Mouse (Mus musculus) testis, adult 2 months (tissue): Measurements from ENCODE around the gene Pdzd4.

Source experiments
- CTCF ChIP-seq: fragments of 200-500 bp; IDR thresholded peaks from 2 replicates; pipeline ENCODE4 v1.5.1; 2012; ENCODE audit warnings: low read depth, mild to moderate bottlenecking, inconsistent platforms, low read length, moderate library complexity; ENCODE audit not compliant: control insufficient read depth, insufficient read depth, insufficient replicate concordance
- POLR2A ChIP-seq: fragments of 200-500 bp; IDR thresholded peaks from 2 replicates; pipeline ENCODE4 v1.6.1; 2012; ENCODE audit warnings: low read depth, mild to moderate bottlenecking, inconsistent platforms, low read length, moderate library complexity; ENCODE audit not compliant: control insufficient read depth

DNA sequence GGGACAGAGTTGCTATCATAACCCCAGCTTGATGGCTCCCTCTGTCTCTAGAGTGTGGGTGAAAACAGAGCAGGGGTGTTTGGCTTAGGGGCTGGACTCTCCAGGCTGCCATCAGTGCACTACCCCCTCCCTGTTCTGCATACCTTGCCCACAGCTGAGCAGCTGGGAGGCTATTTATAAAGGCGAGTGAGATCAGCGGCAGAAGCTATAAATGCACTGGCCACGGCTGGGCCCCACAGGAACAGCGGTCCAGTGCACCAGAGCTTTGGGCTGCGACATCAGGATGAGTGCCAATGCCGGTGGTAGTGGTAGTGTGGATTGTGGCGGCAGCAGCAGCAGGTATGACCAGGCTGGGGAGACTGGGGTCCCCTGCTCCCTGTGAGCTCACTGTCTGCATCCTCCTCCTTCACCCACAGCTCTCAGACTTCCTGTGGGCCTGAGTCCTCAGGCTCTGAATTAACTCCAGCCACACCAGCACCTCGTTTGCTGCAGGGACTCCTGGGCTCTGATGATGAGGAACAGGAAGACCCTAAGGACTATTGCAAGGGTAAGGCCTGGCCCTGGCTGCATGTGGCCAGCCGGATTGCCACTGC, 50.5 kb downstream of the Pdzd4 start, which contains the start of gene Srpk3:
- TF ChIP-seq POLR2A (no peak), CTCF (no peak)
